Mouse (Mus musculus) left cerebral cortex, adult 11 months (tissue): Measurements from ENCODE around the gene 1700034J05Rik.

Source experiments
- DNase-seq: peaks from one replicate; pipeline ENCODE4 v3.0.0; 2022; ENCODE audit warnings: low spot score

Gene 1700034J05Rik

GRCm38 (mm10) chr6:146918341-146918740 is 35.9 kb downstream of the 1700034J05Rik start:
- no peak for DNase-seq

GRCm38 (mm10) chr6:146917396-146917795 is 36.8 kb downstream of the 1700034J05Rik start:
- no peak for DNase-seq

- no peak for DNase-seq
These were observed 38.4 kb downstream of the 1700034J05Rik start for GRCm38 (mm10) chr6:146915808-146916207.

GRCm38 (mm10) chr6:146913489-146914198 is 40.6 kb downstream of the 1700034J05Rik start:
- no peak for DNase-seq

- DNase-seq, result no peak
These were observed 41.3 kb downstream of the 1700034J05Rik start for GRCm38 (mm10) chr6:146912835-146913488.

- DNase-seq, result no peak
These were observed 43.4 kb downstream of the 1700034J05Rik start for GRCm38 (mm10) chr6:146910801-146911200.

GRCm38 (mm10) chr6:146909725-146910489 is 44.3 kb downstream of the 1700034J05Rik start:
- DNase-seq, result no peak

- no peak for DNase-seq
These were observed 45.4 kb downstream of the 1700034J05Rik start for GRCm38 (mm10) chr6:146908801-146909200.

GRCm38 (mm10) chr6:146907795-146908190 is 46.4 kb downstream of the 1700034J05Rik start:
- no peak for DNase-seq

- DNase-seq, result no peak
These were observed 47.0 kb downstream of the 1700034J05Rik start for GRCm38 (mm10) chr6:146907061-146907794.

GRCm38 (mm10) chr6:146906000-146906786 is 48.0 kb downstream of the 1700034J05Rik start:
- DNase-seq, result no peak

- DNase-seq, result no peak
These were observed 49.5 kb downstream of the 1700034J05Rik start for GRCm38 (mm10) chr6:146904707-146905106.

GRCm38 (mm10) chr6:146903632-146904031 is 50.6 kb downstream of the 1700034J05Rik start:
- DNase-seq, result no peak

- DNase-seq, result no peak
These were observed 52.3 kb downstream of the 1700034J05Rik start for GRCm38 (mm10) chr6:146901929-146902328.
